Mouse (Mus musculus) lung, adult 2 months (tissue): ENCODE data around the gene Krtap24-1. TPM values are rescaled to one million over a fixed set of nuclear protein-coding genes. Genes with fewer than 3 reads are reported as not detected.

Experiments used
- DNase-seq: peaks from one replicate; pipeline ENCODE4 v3.0.0; 2022
- H3K4me1 ChIP-seq: fragments of 200-500 bp; 2 replicates; pipeline ENCODE4 v1.6.1; 2011; ENCODE audit warnings: low read length; ENCODE audit not compliant: control insufficient read depth, insufficient read depth
- H3K4me3 ChIP-seq: fragments of 200-500 bp; replicated peaks from 2 replicates; pipeline ENCODE3; 2011; ENCODE audit warnings: low read depth, mild to moderate bottlenecking, control low read depth, low read length; ENCODE audit errors: extremely low read depth
- CTCF ChIP-seq: fragments of 200-500 bp; IDR thresholded peaks from 2 replicates; pipeline ENCODE4 v1.5.1; 2011; ENCODE audit warnings: mild to moderate bottlenecking, low read length, control low read depth; ENCODE audit not compliant: insufficient read depth
- POLR2A ChIP-seq: fragments of 200-500 bp; IDR thresholded peaks from 2 replicates; pipeline ENCODE4 v1.6.1; 2011; ENCODE audit warnings: low read depth, mild to moderate bottlenecking, control low read depth, low read length, borderline replicate concordance; ENCODE audit errors: extremely low read depth
- WGBS: fragments of 180-500 bp; shearing (Covaris S2); methylation state at CpG from one replicate; pipeline ENCODE4 v1.1.7; 2018; 5-methylcytosine and 5-hydroxymethylcytosine counted together
- polyA plus RNA-seq: library from polyadenylated mRNA; depleted of rRNA; stranded (reverse); fragments of >200 nt; gene quantifications from 2 replicates; pipeline ENCODE4 v1.2.3, GENCODE M21; 2012; rRNA removed

Krtap24-1 gene
- polyA plus RNA-seq, 1 experiment: not detected

DNA sequence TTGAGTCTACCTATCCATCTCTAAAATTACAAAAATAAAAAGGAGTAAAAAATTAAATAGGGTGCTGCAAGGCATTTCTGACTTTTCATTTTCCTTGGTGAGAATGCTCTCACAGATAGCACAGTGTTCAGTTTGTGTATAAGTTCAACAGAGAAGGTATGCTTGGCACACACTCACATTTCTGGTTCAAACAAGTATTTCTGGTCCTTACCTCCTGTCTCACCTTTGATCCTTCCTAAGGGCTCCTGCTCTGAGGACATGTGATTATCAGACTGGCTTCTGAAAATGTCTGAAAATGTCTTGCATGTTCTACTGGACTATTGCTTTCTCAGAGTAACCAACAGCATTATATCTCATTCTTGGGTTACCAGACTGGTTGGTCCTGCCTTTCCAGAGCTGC is 41.9 kb downstream of the Krtap24-1 start:
- TF ChIP-seq CTCF (no peak), POLR2A (no peak)
- H3K4me1 ChIP-seq: no peaks in the 10 kb centered on the region
- no peak overlapping the region for H3K4me3 ChIP-seq
- no peak for DNase-seq

DNA sequence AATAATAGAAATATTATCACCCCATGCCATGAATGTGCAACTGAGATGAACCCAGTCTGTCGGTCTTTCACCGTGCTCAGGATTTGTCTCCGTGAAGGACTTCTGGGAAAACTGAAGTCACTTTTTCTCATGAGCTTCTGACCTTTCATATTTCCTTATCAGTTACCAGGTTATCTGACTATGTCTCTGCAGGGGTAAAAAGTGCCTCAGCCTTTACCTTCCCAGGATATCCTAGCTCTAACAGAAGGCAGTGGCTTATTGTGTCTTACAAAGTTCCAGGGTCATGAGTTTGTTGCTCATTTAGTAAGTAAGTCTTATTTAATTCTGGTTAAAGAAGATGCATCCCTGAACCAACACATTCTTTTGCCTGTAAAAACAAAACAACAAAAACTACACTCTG is 42.3 kb downstream of the Krtap24-1 start:
- 70% methylated on average over 3 of the region's 3 CpGs for WGBS
- H3K4me3 ChIP-seq: no peak overlapping the region
- DNase-seq: no peak
- no peak for TF ChIP-seq CTCF
- no peak for TF ChIP-seq POLR2A
- H3K4me1 ChIP-seq: no peaks in the 10 kb centered on the region

DNA sequence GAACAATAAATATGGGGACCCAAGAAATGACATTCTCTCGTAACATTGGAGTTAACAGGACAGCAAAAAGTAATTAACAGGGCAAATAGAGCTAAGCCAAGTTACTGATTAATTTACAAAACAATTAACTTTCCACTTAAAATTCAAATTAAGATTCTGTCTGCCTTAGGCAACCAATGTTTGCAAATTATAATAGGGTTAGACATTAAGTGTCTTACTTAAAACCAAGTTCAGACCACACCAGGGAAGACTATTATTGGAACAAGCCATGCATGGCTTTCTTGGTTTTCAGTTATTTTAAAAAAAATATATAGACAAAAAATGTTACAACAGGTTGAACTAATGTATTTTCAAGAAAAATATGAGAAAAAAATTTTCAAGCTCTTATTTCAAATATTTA is 43.0 kb downstream of the Krtap24-1 start:
- no peak for DNase-seq
- Histone ChIP-seq H3K4me1 (no peaks in the 10 kb centered on the region), H3K4me3 (no peak overlapping the region)
- 95% methylated on average over 1 of the region's 1 CpGs for WGBS
- TF ChIP-seq POLR2A (no peak), CTCF (no peak)

GRCm38 (mm10) chr16:88563045-88563913 is 48.8 kb downstream of the Krtap24-1 start, which contains the start of gene Cldn8:
Cldn8 (minus strand) TSS chr16:88563183.
- 59% methylated on average over 6 of the region's 6 CpGs for WGBS
- Histone ChIP-seq H3K4me3 (peak within 1 kb of the TSS; percentile 3), H3K4me1 (no peaks in the 10 kb centered on the region)
- no peak for TF ChIP-seq POLR2A
- no peak for TF ChIP-seq CTCF
- DNase-seq: peak; percentile 27

- Histone ChIP-seq H3K4me3 (no peak overlapping the region), H3K4me1 (no peaks in the 10 kb centered on the region)
- WGBS: 52% methylated on average over 6 of the region's 6 CpGs
- no peak for DNase-seq
- TF ChIP-seq CTCF (no peak), POLR2A (no peak)
These were observed 50.4 kb downstream of the Krtap24-1 start for GRCm38 (mm10) chr16:88561617-88562164.

Other genes with a start within 250 kb of the Krtap24-1 start
- gene Cldn17, start 105.3 kb downstream of the Krtap24-1 start, polyA plus RNA-seq: 8.6 TPM in 1 of 2 replicates, not detected in the other
- 2.1 and 3.5 TPM in 2 replicates for gene Cldn8, start 49.1 kb downstream of the Krtap24-1 start, polyA plus RNA-seq
- gene 2310079G19Rik, start 15.4 kb upstream of the Krtap24-1 start, polyA plus RNA-seq: 0.32 TPM in 1 of 2 replicates, not detected in the other
- gene Krtap26-1, start 35.5 kb upstream of the Krtap24-1 start, polyA plus RNA-seq: not detected in 2 replicates
- gene Krtap27-1, start 59.4 kb upstream of the Krtap24-1 start, polyA plus RNA-seq: not detected in 2 replicates
- not detected in 2 replicates for gene 2310061N02Rik, start 95.7 kb upstream of the Krtap24-1 start, polyA plus RNA-seq
- gene Krtap13-1, start 116.6 kb upstream of the Krtap24-1 start, polyA plus RNA-seq: not detected in 2 replicates
- gene Krtap13, start 139.4 kb upstream of the Krtap24-1 start, polyA plus RNA-seq: not detected in 2 replicates
- not detected in 2 replicates for gene 2310034C09Rik, start 146.6 kb upstream of the Krtap24-1 start, polyA plus RNA-seq
- not detected in 2 replicates for gene 2310057N15Rik, start 161.9 kb upstream of the Krtap24-1 start, polyA plus RNA-seq
- gene Gm5965, start 165.6 kb upstream of the Krtap24-1 start, polyA plus RNA-seq: not detected in 2 replicates
- gene Gm20741, start 199.9 kb upstream of the Krtap24-1 start, polyA plus RNA-seq: not detected in 2 replicates
- gene Krtap15, start 207.9 kb upstream of the Krtap24-1 start, polyA plus RNA-seq: not detected in 2 replicates
- not detected in 2 replicates for gene Krtap14, start 213.9 kb upstream of the Krtap24-1 start, polyA plus RNA-seq